Mouse (Mus musculus) monocyte, adult 5-6 weeks (primary cell): ENCODE results near the gene Sgpl1. TPM values are rescaled to one million over a fixed set of nuclear protein-coding genes. Genes with fewer than 3 reads are reported as not detected.

ENCODE experiments used
- ATAC-seq: fragments of 153-309, 156-312 bp; replicated peaks from 2 replicates; pipeline ENCODE4 v1.8.0; 2017; ENCODE audit warnings: mild to moderate bottlenecking; ENCODE audit not compliant: low TSS enrichment, insufficient number of reproducible peaks, severe bottlenecking, poor library complexity, low FRiP score
- total RNA-seq: library from RNA; stranded (forward); fragments of 200-1000, 200-491, 200-594 nt; gene quantifications from 3 replicates; pipeline ENCODE4 v1.2.3, GENCODE M21; 2017

Gene Sgpl1
- total RNA-seq, 1 experiment from 2014 or later: 69.9 TPM

- ATAC-seq: no peak
Observed at GRCm38 (mm10) chr10:61059543-61060110, 87.9 kb downstream of the Sgpl1 start.

- no peak for ATAC-seq
Observed at GRCm38 (mm10) chr10:61059101-61059500, 88.4 kb downstream of the Sgpl1 start.

GRCm38 (mm10) chr10:61056661-61057060 lies 90.8 kb downstream of the Sgpl1 start:
- no peak for ATAC-seq

GRCm38 (mm10) chr10:61051993-61052613 lies 95.4 kb downstream of the Sgpl1 start:
- 0 out of 2 replicates have a peak, but pooled peaks have one; percentile 70 for ATAC-seq

Other genes with a start within 250 kb of the Sgpl1 start
- gene Pcbd1, start 58.4 kb downstream of the Sgpl1 start, total RNA-seq: not detected in 3 replicates
- gene Tbata, start 24.3 kb upstream of the Sgpl1 start, total RNA-seq: not detected in 3 replicates
- gene Adamts14, start 125.7 kb upstream of the Sgpl1 start, total RNA-seq: 25.6 to 108 TPM (median 30.9 TPM) in 3 replicates
- gene Prf1, start 150.1 kb upstream of the Sgpl1 start, total RNA-seq: 250 to 831 TPM (median 313 TPM) in 3 replicates
- gene Pald1, start 235.8 kb upstream of the Sgpl1 start, total RNA-seq: 1.8 to 8.2 TPM (median 7.5 TPM) in 3 replicates